Mouse (Mus musculus) neural tube, embryonic 13.5 days (tissue): ENCODE measurements at regions not wholly inside any gene's neighbourhood (a gene's known extent, or its start where the extent isn't known, plus 50 kb on each side); places are given as distances from the start of the nearest gene placed in this dataset.
"Not testable (repeated sequence)": the region's sequence is repeated elsewhere in the genome, so short reads cannot be mapped to it uniquely, and the experiment has no call there.

Experiments used
- ATAC-seq: fragments of 200-750 bp; cut with Nextera tagmentation; 2 replicates; pipeline ENCODE4 v1.8.0; 2017; ENCODE audit warnings: low read depth, mild to moderate bottlenecking, moderate TSS enrichment, moderate library complexity
- H3K27ac ChIP-seq: fragments of 300-500 bp; sonication (generic); replicated peaks from 2 replicates; pipeline ENCODE4 v1.5.1; 2015; ENCODE audit warnings: moderate library complexity, mild to moderate bottlenecking, inconsistent platforms
- H3K27me3 ChIP-seq: fragments of 300-500 bp; sonication (generic); 2 replicates; pipeline ENCODE4 v1.6.1; 2015; ENCODE audit warnings: mild to moderate bottlenecking, inconsistent platforms
- H3K36me3 ChIP-seq: fragments of 300-500 bp; sonication (generic); 2 replicates; pipeline ENCODE4 v1.6.1; 2015; ENCODE audit warnings: mild to moderate bottlenecking, inconsistent platforms
- H3K4me1 ChIP-seq: fragments of 300-500 bp; sonication (generic); replicated peaks from 2 replicates; pipeline ENCODE4 v1.6.1; 2015; ENCODE audit warnings: inconsistent platforms
- H3K4me2 ChIP-seq: fragments of 300-500 bp; sonication (generic); 2 replicates; pipeline ENCODE4 v1.6.1; 2015; ENCODE audit warnings: inconsistent platforms, mild to moderate bottlenecking, moderate library complexity
- H3K4me3 ChIP-seq: fragments of 300-500 bp; sonication (generic); 2 replicates; pipeline ENCODE4 v1.5.1; 2015; ENCODE audit warnings: mild to moderate bottlenecking, inconsistent platforms
- H3K9ac ChIP-seq: fragments of 300-500 bp; sonication (generic); 2 replicates; pipeline ENCODE4 v1.6.1; 2015; ENCODE audit warnings: moderate library complexity, mild to moderate bottlenecking, inconsistent platforms
- H3K9me3 ChIP-seq: fragments of 300-500 bp; sonication (generic); 2 replicates; pipeline ENCODE4 v1.6.1; 2016; ENCODE audit warnings: inconsistent platforms
- WGBS: fragments of 180-500 bp; shearing (Covaris S2); methylation state at CpG from one replicate; pipeline ENCODE4 v1.1.7; 2015; 5-methylcytosine and 5-hydroxymethylcytosine counted together

DNA sequence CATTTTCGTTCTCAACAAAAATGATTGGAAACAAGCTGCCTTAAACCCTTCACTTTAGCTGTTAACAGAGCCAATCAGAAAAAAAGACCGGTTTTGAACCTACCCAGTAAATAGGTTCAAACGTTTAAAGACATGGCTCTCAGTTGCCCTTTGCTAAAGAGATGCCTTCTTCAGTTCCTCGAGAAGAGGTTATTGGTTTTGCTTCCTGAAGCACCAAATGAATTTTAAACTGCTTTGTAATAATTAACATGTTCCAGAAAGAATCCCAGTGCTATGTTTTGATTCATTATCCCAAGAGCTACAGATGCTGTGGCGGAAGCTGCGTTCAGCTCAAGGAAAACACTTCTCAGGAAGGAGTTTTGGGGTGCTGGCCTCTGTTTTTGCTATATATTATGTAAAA lies 160.1 kb upstream of the G2e3 start:
- no peaks in the 10 kb centered on the region for H3K27me3 ChIP-seq
- H3K4me2 ChIP-seq = no peak overlapping the region
- H3K27ac ChIP-seq = no peak overlapping the region
- H3K9me3 ChIP-seq = no peaks in the 10 kb centered on the region
- no peak overlapping the region for H3K9ac ChIP-seq
- 77% methylated on average over 6 of the region's 6 CpGs for WGBS
- H3K36me3 ChIP-seq = no peaks in the 10 kb centered on the region
- H3K4me3 ChIP-seq = no peak overlapping the region
- no peaks in the 10 kb centered on the region for H3K4me1 ChIP-seq
- ATAC-seq = no peak

DNA sequence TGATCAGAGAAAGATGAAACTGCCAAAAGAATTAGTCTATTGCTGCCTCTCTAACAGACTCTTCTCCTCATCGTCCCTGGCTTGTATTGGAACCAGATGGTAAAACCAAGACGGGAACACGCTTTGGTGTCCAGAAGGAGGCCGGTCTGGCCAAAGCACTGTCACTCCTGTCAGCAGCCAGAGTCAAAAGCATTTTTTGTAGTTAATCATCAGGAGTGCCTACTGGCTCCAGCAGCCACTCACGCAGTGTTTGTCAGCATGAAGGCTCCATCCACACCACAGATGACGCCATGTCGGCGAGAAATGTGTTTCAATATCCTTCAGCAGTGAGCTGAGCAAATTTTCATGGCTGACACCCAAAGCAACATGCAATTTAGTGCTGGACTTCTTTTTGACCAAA lies 162.1 kb upstream of the G2e3 start:
- Histone ChIP-seq H3K36me3 (no peaks in the 10 kb centered on the region), H3K27me3 (no peaks in the 10 kb centered on the region)
- ATAC-seq = no peak

DNA sequence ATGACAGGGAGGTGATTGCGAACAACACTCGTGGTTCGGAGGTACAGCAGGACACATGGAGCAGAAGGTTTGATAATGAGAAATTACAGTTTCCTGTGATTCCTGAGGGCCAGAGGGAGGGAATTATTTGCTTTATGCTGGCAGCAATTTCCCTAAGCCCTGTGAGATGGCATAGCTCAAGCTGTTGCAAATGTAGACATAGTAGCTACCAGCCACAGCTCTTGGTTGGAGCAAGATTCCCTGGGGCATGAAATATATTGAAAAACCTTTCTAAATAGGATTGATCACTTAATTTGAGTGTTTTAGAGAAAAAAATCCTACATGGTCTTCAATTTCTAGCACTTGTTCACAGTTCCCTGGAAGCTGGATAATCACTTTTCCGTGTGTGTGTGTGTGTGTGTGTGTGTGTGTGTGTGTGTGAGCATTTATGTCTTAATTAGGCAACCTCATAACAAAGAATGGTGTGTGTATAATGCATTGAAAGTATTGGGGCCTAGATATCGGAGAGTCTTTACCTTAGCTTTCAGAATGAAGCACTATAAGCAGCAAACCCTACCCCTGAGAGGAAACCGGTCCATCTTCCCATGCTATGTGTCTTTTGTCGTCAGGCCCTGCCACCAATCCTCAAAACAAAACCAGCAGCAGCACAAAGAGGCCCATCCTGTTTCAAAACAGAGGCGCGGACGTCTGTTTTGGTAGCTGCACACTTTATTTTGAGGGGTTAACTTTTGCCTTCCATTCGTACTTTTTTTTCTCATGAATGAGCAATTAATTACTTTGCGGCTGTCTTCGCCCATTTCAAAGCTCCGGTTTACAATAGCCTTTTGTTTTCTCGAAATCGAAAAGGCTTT lies 172.7 kb upstream of the G2e3 start:
- ATAC-seq = no peak
- no peak overlapping the region for H3K4me3 ChIP-seq
- H3K27ac ChIP-seq = no peak overlapping the region
- no peaks in the 10 kb centered on the region for H3K27me3 ChIP-seq
- no peaks in the 10 kb centered on the region for H3K9me3 ChIP-seq
- 0 out of 2 replicates have a peak overlapping the region, but pooled peaks have one; percentile 34 for H3K9ac ChIP-seq
- no peaks in the 10 kb centered on the region for H3K36me3 ChIP-seq
- WGBS = 22% methylated on average over 16 of the region's 16 CpGs
- H3K4me2 ChIP-seq = peak overlapping the region; percentile 37
- peaks cover 11% of the 10 kb centered on the region for H3K4me1 ChIP-seq

More for the DNA sequence above, 162.1 kb upstream of the G2e3 start:
- 83% methylated on average over 8 of the region's 8 CpGs for WGBS
- Histone ChIP-seq H3K4me1 (no peaks in the 10 kb centered on the region), H3K9me3 (no peaks in the 10 kb centered on the region), H3K4me3 (no peak overlapping the region), H3K9ac (no peak overlapping the region), H3K27ac (no peak overlapping the region), H3K4me2 (no peak overlapping the region)

DNA sequence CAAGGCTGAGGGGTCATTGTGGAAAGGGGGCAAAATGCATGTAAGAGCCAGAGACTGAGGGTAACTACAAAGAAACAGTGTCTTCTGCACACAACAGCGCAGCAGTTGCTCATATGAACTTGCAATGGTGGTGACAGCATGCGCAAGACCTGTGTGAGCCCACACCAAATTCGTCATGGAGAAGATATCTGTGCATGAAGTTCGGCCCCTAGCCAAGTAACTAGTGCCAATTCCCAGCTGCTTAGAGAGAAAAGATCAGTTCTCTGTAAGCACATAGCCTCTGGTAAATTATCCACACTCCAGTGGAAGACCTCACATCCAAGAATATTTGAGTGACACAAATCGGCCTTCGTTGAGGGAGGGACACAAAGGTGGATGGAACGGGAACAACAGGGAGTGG lies 182.7 kb upstream of the G2e3 start:
- H3K9me3 ChIP-seq = no peaks in the 10 kb centered on the region; the same call in 1 of the 2 replicates
- no peaks in the 10 kb centered on the region for H3K36me3 ChIP-seq
- H3K27me3 ChIP-seq = no peaks in the 10 kb centered on the region
- H3K4me3 ChIP-seq = no peak overlapping the region
- no peak overlapping the region for H3K27ac ChIP-seq
- no peak overlapping the region for H3K9ac ChIP-seq
- 92% methylated on average over 7 of the region's 7 CpGs for WGBS
- ATAC-seq = no peak
- H3K4me2 ChIP-seq = no peak overlapping the region
- H3K4me1 ChIP-seq = no peaks in the 10 kb centered on the region

DNA sequence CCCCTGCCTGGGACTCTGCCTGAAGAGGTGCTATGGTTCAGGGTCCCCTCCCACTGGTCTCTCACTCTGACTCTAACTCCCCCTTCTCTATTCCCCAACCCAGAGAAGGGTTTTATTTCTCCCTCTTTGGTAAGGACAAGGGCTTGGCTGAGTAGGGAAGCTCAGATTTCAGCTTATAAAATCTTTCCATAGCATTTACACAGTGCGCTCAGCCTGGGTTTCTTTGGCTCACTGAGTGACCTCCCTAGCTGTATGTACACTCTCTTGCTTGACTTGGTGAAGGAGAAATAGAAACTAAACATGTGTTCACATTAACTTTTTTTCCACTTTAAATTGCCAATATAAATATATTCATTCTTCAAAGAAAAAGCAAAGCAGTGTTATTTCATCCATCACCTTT lies 186.9 kb upstream of the G2e3 start:
- no peak for ATAC-seq
- no peak overlapping the region for H3K4me2 ChIP-seq
- H3K4me1 ChIP-seq = no peaks in the 10 kb centered on the region
- WGBS = 90% methylated on average over 1 of the region's 1 CpGs
- H3K27me3 ChIP-seq = no peaks in the 10 kb centered on the region
- no peak overlapping the region for H3K27ac ChIP-seq
- H3K4me3 ChIP-seq = no peak overlapping the region
- no peak overlapping the region for H3K9ac ChIP-seq
- H3K36me3 ChIP-seq = no peaks in the 10 kb centered on the region
- H3K9me3 ChIP-seq = no peaks in the 10 kb centered on the region; the same call in 1 of the 2 replicates

DNA sequence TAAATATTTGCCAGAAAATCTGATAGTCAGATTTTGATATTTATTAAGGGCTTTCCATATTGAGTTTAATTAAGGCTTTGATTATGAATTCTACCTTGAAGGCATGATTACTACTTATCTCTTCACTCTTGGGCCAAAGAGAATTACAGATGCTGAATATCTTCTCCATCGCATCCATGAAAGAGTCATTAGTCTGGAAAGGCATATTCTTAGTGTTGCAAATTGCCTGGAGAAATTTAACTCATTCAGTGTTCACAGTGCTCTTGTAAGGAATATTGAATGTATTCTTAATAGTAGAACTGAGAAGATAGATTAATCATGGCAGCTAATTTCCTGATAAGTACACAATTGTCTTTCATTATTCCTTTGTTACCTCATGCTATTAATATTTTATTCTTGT lies 187.7 kb upstream of the G2e3 start:
- ATAC-seq = no peak
- Histone ChIP-seq H3K9me3 (no peaks in the 10 kb centered on the region; the same call in 1 of the 2 replicates), H3K4me1 (no peaks in the 10 kb centered on the region), H3K27ac (no peak overlapping the region), H3K9ac (no peak overlapping the region), H3K27me3 (no peaks in the 10 kb centered on the region), H3K4me2 (no peak overlapping the region), H3K36me3 (no peaks in the 10 kb centered on the region), H3K4me3 (no peak overlapping the region)
- 58% methylated on average over 1 of the region's 1 CpGs for WGBS

DNA sequence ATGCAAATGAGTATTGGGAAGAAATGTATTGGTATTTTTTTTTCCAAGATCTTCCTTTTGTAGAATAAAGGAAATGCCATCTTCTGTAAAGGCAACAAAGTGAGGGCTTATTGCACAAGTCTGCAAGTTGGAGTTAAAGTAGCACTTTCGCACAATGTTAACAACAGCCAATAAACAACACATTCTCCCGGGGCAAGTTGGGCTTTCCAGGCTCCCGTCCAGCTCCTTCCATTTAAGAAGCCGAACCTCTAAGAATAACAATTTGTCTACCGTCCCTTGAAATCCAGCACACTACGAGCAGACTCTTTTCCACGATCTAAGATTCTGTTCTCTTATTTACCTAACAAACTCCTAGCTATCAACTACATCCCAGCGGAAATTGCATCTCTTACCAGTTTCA lies 199.9 kb upstream of the G2e3 start:
- no peak overlapping the region for H3K27ac ChIP-seq
- no peaks in the 10 kb centered on the region for H3K27me3 ChIP-seq
- H3K9me3 ChIP-seq = no peaks in the 10 kb centered on the region

DNA sequence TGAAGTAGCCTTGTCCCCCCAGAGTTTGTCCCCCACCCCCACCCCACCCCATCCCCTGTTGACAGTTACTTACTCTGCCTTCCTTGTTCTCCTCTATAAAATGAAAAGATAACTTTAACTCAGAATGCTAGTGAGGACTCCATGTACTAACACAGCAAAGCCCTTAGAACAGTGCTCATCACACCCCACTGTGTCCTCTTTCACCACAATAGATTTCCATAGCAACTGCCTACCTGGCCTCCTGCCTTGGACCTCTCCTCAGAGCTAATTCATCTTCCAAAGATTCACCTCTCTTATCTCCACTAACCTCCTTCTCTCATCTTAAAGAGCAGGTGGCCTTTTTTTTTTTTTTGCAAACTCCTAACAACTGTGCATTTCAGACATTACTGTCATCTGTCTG lies 204.0 kb upstream of the G2e3 start:
- no peak overlapping the region for H3K4me3 ChIP-seq
- H3K27ac ChIP-seq = no peak overlapping the region
- no peak overlapping the region for H3K4me2 ChIP-seq
- ATAC-seq = no peak
- no peak overlapping the region for H3K9ac ChIP-seq
- H3K27me3 ChIP-seq = no peaks in the 10 kb centered on the region
- no peaks in the 10 kb centered on the region for H3K4me1 ChIP-seq
- no peaks in the 10 kb centered on the region for H3K36me3 ChIP-seq
- H3K9me3 ChIP-seq = no peaks in the 10 kb centered on the region

More for the DNA sequence above, 199.9 kb upstream of the G2e3 start:
- Histone ChIP-seq H3K9ac (no peak overlapping the region), H3K36me3 (no peaks in the 10 kb centered on the region), H3K4me3 (no peak overlapping the region), H3K4me1 (no peaks in the 10 kb centered on the region), H3K4me2 (no peak overlapping the region)
- 80% methylated on average over 8 of the region's 8 CpGs for WGBS
- ATAC-seq = no peak

DNA sequence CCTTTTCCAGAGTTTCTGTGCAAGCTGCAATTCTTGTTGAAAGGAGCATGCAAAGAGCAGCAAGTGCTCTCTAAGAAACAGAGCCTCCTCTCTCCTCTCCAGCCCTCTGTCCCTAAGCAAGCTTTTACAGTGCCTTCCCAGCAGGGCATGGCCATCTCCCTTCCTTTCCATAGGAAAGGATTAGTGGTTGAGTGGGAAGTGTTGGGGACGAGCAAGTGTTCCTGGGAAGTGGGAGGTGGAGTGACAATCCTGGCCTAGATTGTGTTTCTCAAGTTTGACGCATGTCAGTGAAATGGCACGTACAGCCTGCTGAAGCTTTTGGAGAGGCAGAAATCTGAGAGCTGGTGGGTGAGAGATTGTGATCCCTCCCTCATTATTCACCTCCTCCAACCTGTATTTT lies 204.7 kb upstream of the G2e3 start:
- Histone ChIP-seq H3K4me3 (no peak overlapping the region), H3K36me3 (no peaks in the 10 kb centered on the region), H3K27ac (no peak overlapping the region), H3K4me1 (no peaks in the 10 kb centered on the region), H3K27me3 (no peaks in the 10 kb centered on the region), H3K9ac (no peak overlapping the region), H3K9me3 (no peaks in the 10 kb centered on the region), H3K4me2 (no peak overlapping the region)
- ATAC-seq = no peak
- WGBS = 64% methylated on average over 3 of the region's 3 CpGs

DNA sequence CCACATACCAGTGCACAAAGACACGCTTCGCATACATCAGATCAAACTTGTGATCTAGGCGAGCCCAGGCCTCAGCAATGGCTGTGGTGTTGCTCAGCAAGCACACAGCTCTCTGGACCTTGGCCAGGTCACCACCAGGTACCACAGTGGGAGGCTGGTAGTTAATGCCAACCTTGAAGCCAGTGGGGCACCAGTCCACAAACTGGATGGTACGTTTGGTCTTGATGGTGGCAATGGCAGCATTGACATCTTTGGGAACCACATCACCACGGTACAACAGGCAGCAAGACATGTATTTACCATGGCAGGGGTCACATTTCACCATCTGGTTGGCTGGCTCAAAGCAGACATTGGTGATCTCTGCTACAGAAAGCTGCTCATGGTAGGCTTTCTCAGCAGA lies 214.2 kb upstream of the G2e3 start:
- ATAC-seq, H3K27me3 ChIP-seq, H3K4me1 ChIP-seq, H3K4me3 ChIP-seq, H3K9me3 ChIP-seq, H3K4me2 ChIP-seq, H3K36me3 ChIP-seq, H3K9ac ChIP-seq, H3K27ac ChIP-seq: not testable (repeated sequence)
- 81% methylated on average over 5 of the region's 5 CpGs for WGBS

DNA sequence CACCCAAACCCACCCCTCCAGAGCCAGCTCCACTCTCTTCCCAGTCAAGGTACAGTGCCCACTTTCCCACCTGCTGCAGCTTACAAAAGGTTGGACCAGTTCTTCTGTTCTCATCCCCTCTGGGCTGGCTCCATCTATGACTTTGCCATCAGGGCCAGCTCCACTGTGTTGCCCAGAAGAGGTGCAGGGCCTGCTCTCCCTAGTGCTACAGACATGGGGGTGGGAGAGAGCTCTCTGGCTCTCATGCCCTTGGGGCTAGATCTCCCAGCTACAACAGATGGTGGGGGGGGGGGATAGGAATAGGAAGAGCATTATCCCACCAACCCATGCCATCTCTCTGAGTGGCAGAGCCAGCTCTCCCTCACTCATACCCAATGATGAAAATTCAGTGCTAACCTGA lies 219.6 kb upstream of the G2e3 start:
- Histone ChIP-seq H3K9me3 (no peaks in the 10 kb centered on the region), H3K27me3 (no peaks in the 10 kb centered on the region), H3K4me1 (no peaks in the 10 kb centered on the region), H3K4me2 (no peak overlapping the region), H3K27ac (no peak overlapping the region), H3K9ac (no peak overlapping the region), H3K4me3 (no peak overlapping the region), H3K36me3 (no peaks in the 10 kb centered on the region)
- ATAC-seq = no peak

DNA sequence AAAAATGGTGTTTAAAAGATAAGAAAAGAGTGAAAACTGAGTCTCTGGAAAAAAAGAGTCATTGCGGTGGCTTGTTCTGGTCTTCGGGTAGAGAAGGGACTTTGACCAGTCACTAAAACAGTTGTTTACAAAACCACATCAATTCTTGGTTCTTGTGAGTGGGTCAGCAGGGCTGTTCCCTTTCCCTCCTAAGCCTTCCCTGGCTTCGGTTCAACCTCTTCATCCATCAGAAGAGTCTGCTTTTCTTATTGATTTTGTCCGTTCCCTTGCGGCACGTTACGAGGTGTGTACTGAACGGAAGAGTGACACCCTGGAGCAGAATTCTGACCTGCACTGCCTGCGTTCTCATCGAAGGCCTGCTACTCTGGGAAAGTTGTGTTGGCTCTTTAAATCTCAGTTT lies 229.1 kb upstream of the G2e3 start:
- 94% methylated on average over 10 of the region's 10 CpGs for WGBS
- Histone ChIP-seq H3K36me3 (no peaks in the 10 kb centered on the region), H3K27ac (0 out of 2 replicates have a peak overlapping the region, but pooled peaks have one; percentile 13), H3K4me1 (no peaks in the 10 kb centered on the region), H3K9ac (no peak overlapping the region), H3K4me3 (no peak overlapping the region), H3K9me3 (no peaks in the 10 kb centered on the region), H3K4me2 (no peak overlapping the region), H3K27me3 (no peaks in the 10 kb centered on the region)
- no peak for ATAC-seq
